Mouse (Mus musculus): Measurements from ENCODE around the gene Fbxw22.
"Not testable (repeated sequence)": the region's sequence is repeated elsewhere in the genome, so short reads cannot be mapped to it uniquely, and the experiment has no call there.

The Fbxw22 gene

DNA sequence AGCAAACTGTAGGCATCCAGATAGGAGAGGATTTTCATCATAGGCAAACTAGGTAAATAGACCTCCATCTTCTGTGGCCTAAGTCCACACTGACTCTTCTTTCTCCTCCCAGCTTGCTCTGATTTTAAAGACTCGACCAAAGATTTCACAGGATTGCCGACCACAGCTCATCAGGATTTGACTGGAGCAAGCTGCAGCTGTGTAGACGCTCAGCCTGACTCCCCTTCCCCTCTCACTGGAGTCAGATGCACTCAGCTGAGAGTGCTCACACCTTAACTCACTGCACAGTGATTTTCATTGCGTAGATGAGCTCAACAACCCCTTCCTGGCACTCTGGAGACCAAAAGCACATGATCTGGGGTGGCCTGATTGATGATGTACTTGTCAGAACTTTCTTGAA, at the start of gene Fbxw22:
Gene Fbxw22 (minus strand): TSS at position 101 of the 400 bp plus-strand sequence.
- DNase-seq: not testable (repeated sequence)

DNA sequence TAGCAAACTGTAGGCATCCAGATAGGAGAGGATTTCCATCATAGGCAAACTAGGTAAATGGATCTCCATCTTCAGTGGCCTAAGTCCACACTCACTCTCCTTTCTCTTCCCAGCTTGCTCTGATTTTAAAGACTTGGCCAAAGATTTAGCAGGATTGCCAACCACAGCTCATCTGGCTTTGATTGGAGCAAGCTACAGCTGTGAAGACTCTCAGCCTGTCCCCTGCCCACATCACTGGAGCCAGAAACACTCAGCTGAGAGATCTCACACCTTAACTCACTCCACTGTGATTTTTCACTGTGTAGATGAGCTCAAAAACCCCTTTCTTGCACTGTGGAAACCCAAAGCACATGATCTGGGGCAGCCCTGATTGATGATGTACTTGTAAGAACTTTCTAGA, 44.9 kb upstream of the Fbxw22 start, which contains the start of gene Fbxw16:
Gene Fbxw16 (minus strand): TSS at position 101 of the 400 bp plus-strand sequence.
- no peak for DNase-seq

DNA sequence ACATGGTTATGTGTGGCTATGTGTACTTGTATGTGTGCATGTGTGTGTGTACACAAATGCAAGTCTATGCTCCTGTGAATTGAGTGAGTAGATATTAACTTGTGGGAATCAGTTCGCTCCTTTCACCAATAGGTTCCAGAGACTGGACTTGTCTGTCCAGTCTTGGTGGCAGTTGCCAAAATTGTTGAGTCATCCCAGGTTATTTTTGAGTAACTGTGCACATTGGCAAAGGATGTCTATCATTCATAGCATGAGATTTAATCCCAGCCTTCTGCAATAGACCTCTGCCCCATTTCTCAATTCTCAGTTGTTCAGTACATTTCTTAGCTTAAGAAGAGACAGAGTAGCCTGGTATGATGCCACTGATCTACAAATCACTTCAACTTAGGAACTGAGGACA, 28.9 kb upstream of the Fbxw22 start:
- no peak for DNase-seq

DNA sequence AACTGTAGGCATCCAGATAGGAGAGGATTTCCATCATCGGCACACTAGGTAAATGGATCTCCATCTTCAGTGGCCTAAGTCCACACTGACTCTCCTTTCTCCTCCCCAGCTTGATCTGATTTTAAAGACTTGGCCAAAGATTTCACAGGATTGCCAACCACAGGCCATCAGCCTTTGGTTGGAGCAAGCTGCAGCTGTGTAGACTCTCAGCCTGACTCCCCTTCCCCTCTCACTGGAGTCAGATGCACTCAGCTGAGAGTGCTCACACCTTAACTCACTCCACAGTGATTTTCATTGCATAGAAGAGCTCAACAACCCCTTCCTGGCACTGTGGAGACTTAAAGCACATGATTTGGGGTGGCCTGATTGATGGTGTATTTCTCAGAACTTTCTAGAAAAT, 64.5 kb downstream of the Fbxw22 start, which contains the start of gene Fbxw28:
Gene Fbxw28 (minus strand): TSS at position 101 of the 400 bp plus-strand sequence.
- not testable (repeated sequence) for DNase-seq

All from cerebellum, adult 18-20 months (tissue).